Mouse (Mus musculus) ES-E14 (cell line): ENCODE measurements around the gene Sh2d6.

Source experiments
- CHD2 ChIP-seq: IDR thresholded peaks from 2 replicates; pipeline ENCODE4 v1.6.1; 2014; ENCODE audit warnings: mild to moderate bottlenecking, low read depth, low read length, inconsistent platforms
- HCFC1 ChIP-seq: IDR thresholded peaks from 2 replicates; pipeline ENCODE4 v1.6.1; 2012; ENCODE audit warnings: low read length, inconsistent platforms, borderline replicate concordance; ENCODE audit not compliant: insufficient read depth
- MAFK ChIP-seq: IDR thresholded peaks from 2 replicates; pipeline ENCODE4 v1.6.1; 2014; ENCODE audit warnings: mild to moderate bottlenecking, low read depth, low read length, inconsistent platforms; ENCODE audit not compliant: insufficient read depth
- ZC3H11A ChIP-seq: IDR thresholded peaks from 2 replicates; pipeline ENCODE4 v1.6.1; 2012; ENCODE audit warnings: low read depth, mild to moderate bottlenecking, inconsistent platforms, low read length, borderline replicate concordance
- ZNF384 ChIP-seq: IDR thresholded peaks from 2 replicates; pipeline ENCODE4 v1.6.1; 2012; ENCODE audit warnings: low read depth, low read length, inconsistent platforms

DNA sequence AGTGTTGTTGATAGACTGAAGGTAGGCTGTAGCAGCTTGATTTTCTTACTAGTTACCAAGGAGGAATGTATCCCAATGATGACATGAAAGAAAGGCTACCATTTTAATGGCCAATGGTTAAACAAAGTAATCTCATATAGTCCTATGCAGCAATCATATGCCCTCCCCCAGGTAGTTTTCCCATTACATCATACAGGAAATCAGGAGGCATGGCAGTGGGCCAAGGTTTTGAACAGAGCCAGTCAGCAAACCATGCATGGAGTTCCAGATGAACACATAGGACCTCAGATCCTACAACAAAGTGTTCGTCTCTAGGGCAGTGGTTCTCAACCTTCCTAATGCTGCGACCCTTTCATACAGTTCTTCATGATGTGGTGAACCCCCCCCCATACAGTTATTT, 17.6 kb downstream of the Sh2d6 start:
- TF ChIP-seq HCFC1 (no peak), ZNF384 (no peak), ZC3H11A (no peak), MAFK (no peak), CHD2 (no peak)
